Mouse (Mus musculus) right cerebral cortex, postnatal 10 days (tissue): ENCODE data around the gene Hand2.

Experiments used
- DNase-seq, 2 experiments: peaks; one replicate each; pipeline ENCODE4 v3.0.0; 2021; ENCODE audit warnings: low spot score in 2 of 2

The Hand2 gene

DNA sequence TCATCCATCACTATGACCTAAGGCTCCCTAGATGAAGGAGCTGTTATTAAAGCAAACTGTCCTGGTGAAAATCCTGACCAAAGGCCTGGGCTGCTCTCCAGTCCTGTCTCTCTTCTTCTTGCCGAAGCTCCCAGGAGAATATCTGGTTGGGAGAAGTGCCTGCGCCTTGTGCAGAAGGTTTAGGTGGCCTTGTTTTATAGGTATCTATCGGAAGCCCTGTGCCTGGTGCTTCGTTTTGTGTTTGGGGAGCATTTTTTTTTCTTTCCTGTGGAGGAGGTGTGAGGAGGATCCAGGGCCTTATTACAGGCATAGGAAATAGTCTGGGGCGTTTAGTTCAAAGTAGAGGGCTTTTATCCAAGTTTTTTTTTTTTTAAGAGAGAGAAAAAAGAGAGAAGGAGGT, 3.9 kb downstream of the Hand2 start:
- DNase-seq = no peak

- DNase-seq = no peak
Measured at GRCm38 (mm10) chr8:57325111-57325891, 4.5 kb downstream of the Hand2 start.

DNA sequence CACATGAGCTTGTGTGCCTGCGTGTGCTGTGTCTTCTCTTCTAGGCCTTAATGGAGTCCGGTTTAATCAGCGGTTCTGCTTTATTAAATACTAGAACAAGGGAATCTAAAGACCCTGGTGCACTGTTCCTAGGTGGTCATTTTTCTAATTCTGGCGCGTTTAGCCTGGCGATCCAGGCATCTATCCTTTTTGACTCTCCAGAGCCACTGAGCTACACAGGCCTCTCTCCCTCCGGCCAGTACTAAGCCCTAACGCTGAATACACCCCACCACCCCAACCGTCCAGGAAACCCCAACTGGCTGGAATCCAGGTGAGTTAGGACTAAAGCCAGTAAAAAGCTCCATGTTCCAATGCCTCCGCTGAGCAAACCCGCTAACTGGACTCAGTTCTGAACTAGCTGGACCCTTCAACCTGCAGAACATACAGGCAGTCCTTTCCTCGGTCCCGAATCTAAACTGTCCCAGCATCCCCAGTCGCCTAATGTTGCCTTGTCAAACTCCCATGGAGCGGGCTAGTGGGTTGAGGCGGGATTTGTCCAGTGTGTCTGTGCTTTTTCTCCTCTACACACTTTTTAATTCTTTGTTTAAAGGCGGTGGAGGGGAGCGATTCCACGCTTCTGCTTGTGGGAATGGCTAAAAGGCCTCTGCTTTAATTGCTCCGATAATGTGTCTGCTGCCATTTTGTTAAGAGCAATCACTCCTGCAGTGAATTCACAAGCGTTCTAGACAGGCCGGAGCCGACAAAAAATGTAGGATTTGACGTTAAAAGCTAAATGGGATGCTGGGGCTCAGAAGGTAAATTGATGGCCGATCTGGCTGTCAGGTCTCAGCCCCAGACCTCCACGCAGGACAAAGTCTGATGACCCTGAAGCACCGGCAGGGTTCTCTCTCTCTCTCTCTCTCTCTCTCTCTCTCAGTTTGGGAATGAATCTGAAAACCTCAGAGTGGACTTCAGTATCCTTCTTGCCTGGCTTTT, 5.6 kb downstream of the Hand2 start:
- no peak for DNase-seq

GRCm38 (mm10) chr8:57327281-57328160, 6.7 kb downstream of the Hand2 start:
- DNase-seq = no peak

DNA sequence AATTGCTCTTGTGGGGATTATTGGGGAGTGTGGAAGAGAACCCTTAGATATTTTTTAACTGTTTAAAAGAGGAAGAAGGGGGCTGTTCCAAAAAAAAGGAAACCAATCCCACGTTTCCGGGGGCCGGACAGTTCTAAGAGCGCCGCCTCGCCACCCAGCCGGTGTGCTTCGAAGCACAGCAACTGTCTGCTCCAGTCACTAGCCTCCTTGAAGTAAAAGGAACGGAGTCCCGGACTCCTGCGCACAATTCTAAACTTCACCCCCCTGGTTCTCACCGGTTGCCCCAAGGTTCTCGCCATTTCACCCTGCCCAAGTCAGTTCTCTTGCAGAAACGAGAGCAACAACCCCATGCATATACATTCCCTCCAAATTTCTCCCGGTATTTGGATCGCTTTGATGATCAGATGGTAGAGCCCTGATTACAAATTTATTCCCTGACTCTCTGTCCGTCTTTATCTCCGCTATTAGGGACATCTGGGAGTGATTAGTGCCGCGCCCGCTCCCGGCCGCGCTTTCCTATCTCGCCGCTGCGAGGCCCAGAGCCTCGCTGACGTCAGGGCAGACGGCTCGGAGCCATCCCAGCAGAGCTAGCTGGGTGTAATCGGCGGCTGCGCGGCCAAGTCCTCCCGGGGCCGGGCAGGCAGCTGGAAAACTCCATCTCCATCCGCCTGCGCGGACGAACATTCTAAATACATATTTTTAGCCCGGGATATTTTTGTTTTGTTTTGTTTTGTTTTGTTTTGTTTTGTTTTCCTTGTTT, 7.6 kb downstream of the Hand2 start:
- DNase-seq = no peak

DNA sequence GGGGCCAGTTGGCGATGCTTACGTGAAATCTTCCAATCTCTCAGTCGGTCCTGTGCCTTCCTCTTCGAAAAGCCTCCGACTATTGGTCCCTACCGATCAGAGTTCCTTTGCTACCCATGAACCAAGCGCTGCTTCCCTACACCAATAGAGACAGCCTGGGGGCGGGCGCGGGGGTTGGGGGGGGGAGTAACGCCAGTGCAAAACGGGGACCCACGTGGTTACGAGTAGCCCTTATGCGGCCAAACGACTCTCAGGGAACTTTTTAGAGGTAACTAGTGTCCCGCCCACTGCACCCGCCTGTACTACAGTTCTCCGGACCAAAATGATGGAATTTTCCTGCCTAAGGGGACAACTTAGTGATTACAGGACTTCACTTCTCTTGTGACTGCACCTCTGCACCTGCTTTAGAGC, 8.2 kb downstream of the Hand2 start:
- DNase-seq = no peak

DNA sequence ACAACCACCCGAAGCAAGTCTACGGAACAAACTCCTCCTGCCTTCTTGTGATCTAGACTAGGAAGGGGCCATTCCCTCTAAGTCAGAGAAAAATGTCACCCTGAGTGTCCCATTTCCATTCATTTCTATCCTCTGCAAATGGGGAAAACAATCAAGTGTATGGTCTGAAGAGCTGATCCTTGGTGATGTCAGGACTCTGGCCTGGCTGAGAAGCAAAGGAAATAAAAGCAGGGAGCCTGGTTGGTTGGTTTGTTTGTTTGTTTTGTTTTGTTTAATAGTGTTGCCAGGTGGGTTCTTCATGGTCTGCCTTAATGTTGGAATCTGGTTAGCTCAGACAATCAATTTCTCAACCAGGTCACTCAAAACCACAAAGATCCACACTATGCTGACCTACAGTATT, 9.3 kb downstream of the Hand2 start:
- DNase-seq = no peak

GRCm38 (mm10) chr8:57331727-57332630, 11.2 kb downstream of the Hand2 start:
- no peak for DNase-seq

GRCm38 (mm10) chr8:57332676-57333482, 12.1 kb downstream of the Hand2 start:
- no peak for DNase-seq

GRCm38 (mm10) chr8:57333483-57333770, 12.6 kb downstream of the Hand2 start:
- peak; percentile 47 to 50 for DNase-seq

DNA sequence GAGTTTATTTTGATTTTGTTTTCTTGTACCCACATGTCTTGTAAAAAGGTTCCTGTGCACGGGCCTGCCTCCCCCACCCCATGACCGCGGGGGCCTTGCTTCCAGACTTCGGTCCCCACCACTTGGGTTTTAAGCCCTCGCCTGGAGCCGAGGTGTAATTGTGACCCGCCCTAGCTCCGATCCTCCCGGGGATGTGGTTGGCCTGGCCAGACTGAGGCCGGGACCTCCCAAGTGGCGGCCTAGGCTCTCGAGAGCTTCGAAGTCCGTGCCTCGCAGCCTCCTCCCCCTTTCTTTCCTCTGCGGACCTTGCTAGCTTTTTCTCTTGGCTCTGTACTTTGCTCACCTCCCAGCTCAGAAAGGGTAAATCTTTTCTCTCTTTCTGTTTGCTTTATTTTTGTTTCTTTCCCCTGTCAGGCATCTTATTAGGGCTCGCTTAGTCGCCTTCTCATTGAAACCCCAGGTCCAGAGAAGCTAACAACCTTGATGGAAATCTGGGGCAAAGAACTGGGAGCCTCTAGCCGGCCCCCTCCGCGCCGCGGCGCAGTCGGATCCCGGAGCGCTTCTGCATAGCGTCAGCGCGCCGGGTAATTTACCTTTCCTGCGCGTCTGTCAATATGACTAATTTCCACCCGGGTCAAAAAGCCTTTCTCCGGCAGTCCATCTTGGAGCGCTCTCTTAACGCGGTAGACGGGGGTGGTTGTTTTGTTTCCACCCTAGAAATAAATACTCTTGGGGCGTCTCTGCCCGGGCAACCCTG, 13.2 kb downstream of the Hand2 start:
- DNase-seq = no peak

GRCm38 (mm10) chr8:57334714-57335113, 13.9 kb downstream of the Hand2 start:
- no peak for DNase-seq

DNA sequence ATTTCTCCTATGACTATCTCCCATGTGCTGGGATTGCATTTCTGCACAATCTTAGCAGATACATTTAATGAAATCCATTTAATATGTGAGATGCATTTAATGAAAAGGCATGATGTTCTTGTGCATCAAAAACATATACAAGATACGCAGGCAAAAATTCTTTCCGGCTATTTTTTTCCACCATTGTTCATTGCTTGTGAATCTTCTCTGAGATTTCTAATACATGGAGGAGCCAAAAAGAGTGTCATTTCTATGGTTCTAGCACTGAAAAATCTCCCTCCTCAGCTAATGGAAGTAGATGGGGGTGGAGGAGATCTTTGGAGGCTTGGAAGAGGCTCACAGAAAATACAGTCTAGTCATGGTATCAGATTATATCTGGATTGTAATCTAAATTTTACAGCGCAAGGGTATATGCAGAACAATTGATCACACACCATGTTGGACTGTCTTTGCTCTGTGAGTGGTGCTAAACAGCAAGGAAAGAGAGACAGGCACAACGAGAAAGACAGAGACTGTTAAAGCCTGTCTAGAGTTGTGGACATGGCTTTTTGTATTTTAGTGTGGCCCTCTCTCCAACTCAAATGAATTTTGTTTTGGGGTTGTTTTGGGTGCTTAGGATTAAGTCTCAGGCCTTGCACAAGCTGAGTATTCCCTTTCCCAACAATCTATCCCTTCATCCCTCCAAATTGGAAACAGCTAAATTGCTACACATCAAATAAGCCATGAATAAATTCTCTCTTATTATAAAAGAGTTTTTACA, 16.7 kb downstream of the Hand2 start:
- DNase-seq = no peak

DNA sequence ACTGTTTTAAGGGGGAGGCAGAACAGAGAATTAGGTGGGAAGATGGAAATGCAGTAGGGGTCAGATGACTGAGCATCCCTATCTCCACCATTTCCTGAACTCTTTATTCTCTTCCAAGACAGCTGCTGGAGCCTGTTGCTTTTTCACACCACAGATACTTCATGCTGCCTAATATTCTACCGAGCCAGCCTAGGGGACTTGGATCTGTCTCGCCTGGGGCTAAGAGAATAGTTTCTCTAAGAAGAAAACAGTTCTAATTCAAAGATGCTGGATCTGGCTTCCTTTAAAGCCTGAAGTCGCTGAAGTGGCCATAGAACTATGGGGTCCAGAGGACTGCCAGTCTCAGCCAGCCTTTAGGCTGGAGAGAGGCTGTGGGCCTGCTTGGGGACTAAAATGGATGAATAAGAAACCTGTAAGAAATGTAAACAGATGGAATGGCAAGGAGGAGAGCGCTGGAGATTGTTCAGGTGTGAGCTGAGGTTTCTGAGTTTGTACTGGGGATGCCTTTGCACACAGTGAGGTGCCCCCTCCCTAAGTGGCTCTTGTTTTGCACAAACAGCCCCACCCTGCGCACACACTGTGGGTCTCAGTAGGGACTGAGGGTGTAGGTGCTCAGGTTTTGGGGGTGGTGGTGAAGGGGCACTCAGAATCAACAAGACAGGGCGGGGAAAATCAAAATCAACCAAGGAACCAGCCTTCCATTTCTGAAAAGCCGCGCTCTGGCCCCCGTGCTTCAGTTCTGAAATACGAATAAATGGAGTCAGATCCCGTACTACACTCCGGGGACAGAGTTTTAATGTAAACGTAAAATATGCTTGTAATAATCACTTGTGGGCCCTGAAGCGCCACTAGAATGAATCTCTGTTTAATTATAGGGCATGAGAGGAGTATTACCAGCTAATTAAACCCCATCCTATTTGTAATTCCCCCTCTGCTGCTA, 19.2 kb downstream of the Hand2 start:
- no peak for DNase-seq

GRCm38 (mm10) chr8:57340840-57341540, 20.2 kb downstream of the Hand2 start:
- no peak for DNase-seq

GRCm38 (mm10) chr8:57341541-57341840, 20.7 kb downstream of the Hand2 start:
- DNase-seq = no peak
